Mouse (Mus musculus) spleen, adult 2 months (tissue): ENCODE measurements around the gene Pnpla6. TPM values are rescaled to one million over a fixed set of nuclear protein-coding genes. Genes with fewer than 3 reads are reported as not detected.

Experiments used
- DNase-seq, 2 experiments: peaks; one replicate each; pipeline versions ENCODE4 v3.0.0 to v3.0.0-alpha.2; 2012 to 2021; ENCODE audit warnings: low spot score in 2 of 2, low read depth in 1 of 2
- H3K27ac ChIP-seq: fragments of 200-500 bp; 2 replicates; pipeline ENCODE4 v1.5.1; 2012; ENCODE audit warnings: low read length, inconsistent platforms; ENCODE audit not compliant: insufficient read depth
- H3K27me3 ChIP-seq: fragments of 200-500 bp; 2 replicates; pipeline ENCODE4 v1.6.1; 2012; ENCODE audit warnings: mild to moderate bottlenecking, moderate library complexity, low read length, inconsistent platforms; ENCODE audit not compliant: control insufficient read depth, insufficient read depth
- H3K36me3 ChIP-seq: fragments of 200-500 bp; 2 replicates; pipeline ENCODE4 v1.6.1; 2012; ENCODE audit warnings: mild to moderate bottlenecking, low read length, inconsistent platforms; ENCODE audit not compliant: control insufficient read depth, insufficient read depth
- H3K4me1 ChIP-seq: fragments of 200-500 bp; 2 replicates; pipeline ENCODE4 v1.6.1; 2011; ENCODE audit warnings: inconsistent platforms; ENCODE audit not compliant: control insufficient read depth, insufficient read depth, insufficient read length
- H3K4me3 ChIP-seq: fragments of 200-500 bp; 2 replicates; pipeline ENCODE4 v1.5.1; 2011; ENCODE audit warnings: mild to moderate bottlenecking, inconsistent platforms; ENCODE audit not compliant: insufficient read depth, insufficient read length; ENCODE audit errors: extremely low read depth
- CTCF ChIP-seq: fragments of 200-500 bp; IDR thresholded peaks from 2 replicates; pipeline ENCODE4 v1.5.1; 2011; ENCODE audit warnings: mild to moderate bottlenecking, inconsistent platforms; ENCODE audit not compliant: insufficient read depth, insufficient read length, insufficient replicate concordance; ENCODE audit errors: extremely low read depth
- POLR2A ChIP-seq: fragments of 200-500 bp; IDR thresholded peaks from 2 replicates; pipeline ENCODE4 v1.6.1; 2011; ENCODE audit warnings: low read depth, low read length, inconsistent platforms
- WGBS: fragments of 180-500 bp; shearing (Covaris S2); methylation state at CpG from one replicate; pipeline ENCODE4 v1.1.7; 2018; 5-methylcytosine and 5-hydroxymethylcytosine counted together
- polyA plus RNA-seq: library from polyadenylated mRNA; depleted of rRNA; stranded (reverse); fragments of >200 nt; gene quantifications from 2 replicates; pipeline ENCODE4 v1.2.3, GENCODE M21; 2012; rRNA removed

The Pnpla6 gene
- polyA plus RNA-seq, 1 experiment, result 56.0 TPM

DNA sequence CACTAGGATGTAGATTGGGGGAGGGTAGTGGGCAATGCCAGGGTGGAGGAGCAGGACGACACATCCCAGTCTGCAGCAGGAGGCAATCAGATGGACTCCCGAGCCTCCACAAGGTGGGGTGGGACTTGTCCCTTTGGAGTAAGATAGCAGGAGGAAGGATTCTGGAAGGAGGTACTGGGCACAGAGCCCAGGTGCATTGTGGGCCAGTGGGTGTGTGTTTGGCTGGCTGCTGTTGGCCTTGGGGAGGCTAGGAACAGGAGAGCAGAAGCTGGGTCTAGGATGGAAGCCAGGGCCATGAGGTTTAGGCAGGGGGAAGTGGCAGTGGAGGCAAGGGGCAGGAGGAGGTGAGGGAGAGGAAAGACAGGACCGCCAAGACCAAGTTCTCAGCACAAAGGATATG is 78.3 kb downstream of the Pnpla6 start:
- Histone ChIP-seq H3K27ac (no peak overlapping the region), H3K27me3 (no peaks in the 10 kb centered on the region), H3K36me3 (no peaks in the 10 kb centered on the region), H3K4me3 (no peak overlapping the region), H3K4me1 (no peaks in the 10 kb centered on the region)
- no peak for DNase-seq
- 75% methylated on average over 3 of the region's 3 CpGs for WGBS
- TF ChIP-seq POLR2A, result no peak
- no peak for TF ChIP-seq CTCF

Other genes starting within 250 kb of the Pnpla6 start
- 7.2 and 10.1 TPM in 2 replicates for gene Insr, start 235.8 kb upstream of the Pnpla6 start, polyA plus RNA-seq
- 28.3 and 28.6 TPM in 2 replicates for gene A430078G23Rik, start 162.0 kb upstream of the Pnpla6 start, polyA plus RNA-seq
- 104 and 165 TPM in 2 replicates for gene Arhgef18, start 122.4 kb upstream of the Pnpla6 start, polyA plus RNA-seq
- 2.6 and 2.7 TPM in 2 replicates for gene Pex11g, start 47.7 kb upstream of the Pnpla6 start, polyA plus RNA-seq
- gene Tex45, start 44.5 kb upstream of the Pnpla6 start, polyA plus RNA-seq, result 0.05 TPM in 1 of 2 replicates, not detected in the other
- gene Zfp358, start 22.2 kb upstream of the Pnpla6 start, polyA plus RNA-seq, result 22.9 and 32.5 TPM in 2 replicates
- 188 and 219 TPM in 2 replicates for gene Mcoln1, start 14.9 kb upstream of the Pnpla6 start, polyA plus RNA-seq
- not detected in 2 replicates for gene C330021F23Rik, start 52.6 kb downstream of the Pnpla6 start, polyA plus RNA-seq
- gene Camsap3, start 71.9 kb downstream of the Pnpla6 start, polyA plus RNA-seq, result 2.1 and 2.4 TPM in 2 replicates
- 61.9 and 71.5 TPM in 2 replicates for gene Xab2, start 105.9 kb downstream of the Pnpla6 start, polyA plus RNA-seq
- gene Pet100, start 106.2 kb downstream of the Pnpla6 start, polyA plus RNA-seq, result 1.6 and 3.3 TPM in 2 replicates
- gene Pcp2, start 110.2 kb downstream of the Pnpla6 start, polyA plus RNA-seq, result not detected in 2 replicates
- gene Stxbp2, start 115.6 kb downstream of the Pnpla6 start, polyA plus RNA-seq, result 129 and 145 TPM in 2 replicates
- 0.56 and 1.3 TPM in 2 replicates for gene Retn, start 140.4 kb downstream of the Pnpla6 start, polyA plus RNA-seq
- 4.1 and 5.3 TPM in 2 replicates for gene Mcemp1, start 150.4 kb downstream of the Pnpla6 start, polyA plus RNA-seq
- gene Fcor, start 157.0 kb downstream of the Pnpla6 start, polyA plus RNA-seq, result 0.77 and 0.86 TPM in 2 replicates
- gene Trappc5, start 160.9 kb downstream of the Pnpla6 start, polyA plus RNA-seq, result 21.6 and 29.9 TPM in 2 replicates
- 50.9 and 51.7 TPM in 2 replicates for gene Fcer2a, start 178.8 kb downstream of the Pnpla6 start, polyA plus RNA-seq
- 0.69 and 1.1 TPM in 2 replicates for gene Clec4g, start 205.3 kb downstream of the Pnpla6 start, polyA plus RNA-seq
- 0.77 and 0.93 TPM in 2 replicates for gene Cd209a, start 233.6 kb downstream of the Pnpla6 start, polyA plus RNA-seq